Mouse (Mus musculus) liver, embryonic 14.5 days (tissue): ENCODE data around the gene Pfkp.

Experiments used
- CTCF ChIP-seq: IDR thresholded peaks from 2 replicates; pipeline ENCODE4 v1.5.1; 2016; ENCODE audit warnings: antibody characterized with exemption, low read depth, control low read depth
- EP300 ChIP-seq: IDR thresholded peaks from 2 replicates; pipeline ENCODE4 v1.6.1; 2016; ENCODE audit warnings: antibody characterized with exemption, low read depth

DNA sequence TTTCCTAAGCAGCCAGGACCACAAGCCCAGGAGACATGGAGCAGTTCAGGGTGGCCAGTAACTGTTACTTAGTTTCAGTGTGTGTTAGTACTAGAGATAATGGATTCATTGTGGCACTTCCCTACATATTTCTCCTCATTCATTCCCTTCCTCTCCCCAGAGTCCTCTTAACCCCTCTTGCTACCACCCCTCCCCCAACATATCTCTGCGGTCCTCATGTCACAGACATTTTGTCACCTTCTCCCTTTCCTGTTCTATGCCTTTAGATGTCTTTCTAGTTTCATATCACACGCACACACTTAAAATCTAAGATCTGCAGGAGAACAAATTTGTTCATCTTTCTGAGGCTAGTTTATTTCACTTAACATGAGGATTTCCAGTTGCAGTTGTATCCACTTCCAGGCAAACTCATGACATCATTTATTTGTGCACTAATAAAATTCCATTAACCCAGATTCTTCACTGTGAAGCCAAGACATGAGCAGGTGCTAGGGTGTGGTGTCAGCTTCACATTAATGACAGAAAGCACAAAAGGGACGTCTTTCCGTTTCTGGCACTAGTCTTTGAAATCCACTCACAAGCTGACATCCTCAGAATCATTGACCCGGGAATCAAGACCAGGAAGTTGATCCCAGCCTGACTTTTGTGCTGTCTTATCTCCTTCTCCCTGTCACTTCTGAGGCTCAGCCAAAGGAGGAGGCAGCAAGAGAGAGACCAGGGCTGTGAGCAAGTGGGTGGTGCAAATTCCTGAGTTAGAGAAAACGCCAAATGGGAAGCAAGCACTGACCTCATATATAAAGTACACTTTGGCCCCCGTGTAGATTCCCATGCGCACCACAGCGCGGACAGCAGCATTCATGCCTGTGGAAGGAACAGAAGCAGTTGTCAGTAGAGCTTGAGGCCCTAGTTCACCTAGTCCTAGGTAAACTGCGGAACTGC is 13.2 kb downstream of the Pfkp start:
- TF ChIP-seq CTCF (no peak), EP300 (no peak)
